Mouse (Mus musculus): ENCODE results near the gene Flot1.

DNA sequence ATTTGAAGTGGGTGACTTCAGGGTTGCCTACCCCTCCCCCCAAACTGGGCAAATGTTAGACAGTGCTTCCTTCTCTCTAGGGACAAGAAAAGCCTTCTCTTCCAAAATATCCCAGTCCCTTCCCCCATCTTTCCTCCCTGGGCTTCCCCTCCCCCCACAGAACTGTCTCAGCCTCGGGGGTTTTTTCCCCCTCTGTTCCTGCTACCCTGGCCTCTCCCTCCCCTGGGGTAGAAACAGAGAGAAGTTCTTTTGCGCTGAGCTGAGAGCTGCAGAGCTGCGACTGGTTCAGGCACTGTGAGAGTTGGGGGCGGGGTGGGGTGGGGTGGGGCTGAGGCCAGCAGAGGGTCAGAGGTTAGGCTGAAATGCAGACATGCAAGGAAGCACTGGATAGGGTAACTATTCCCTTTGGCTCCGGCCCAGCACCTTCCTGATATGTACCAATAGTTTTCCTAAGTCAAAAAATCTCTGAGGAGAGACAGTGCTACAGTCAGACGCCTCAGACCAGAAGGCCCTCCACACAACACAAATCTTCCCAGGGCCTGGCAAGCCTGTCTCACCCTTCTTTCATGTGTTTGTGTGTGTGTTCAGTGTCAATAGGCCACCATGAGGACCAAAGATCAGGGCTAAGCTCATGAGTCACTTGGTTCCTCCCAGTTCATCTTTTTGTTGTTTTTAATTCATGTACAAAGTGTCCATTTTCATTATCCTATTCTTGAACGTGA, 46.5 kb downstream of the Flot1 start:
- TF ChIP-seq CTCF (IDR thresholded peaks at IDR 0.05; ENCODE audit: control insufficient read depth, insufficient read depth, insufficient replicate concordance, low read depth, low read length) (no peak), POLR2A (IDR thresholded peaks at IDR 0.05; ENCODE audit: control insufficient read depth, low read depth, low read length) (no peak)

All from testis, adult 2 months (tissue).